Mouse (Mus musculus): ENCODE measurements around the gene Arrb2.
A peak's percentile ranks its signal among the peaks of the same experiment; 100 is the strongest.
"Not testable (repeated sequence)": the region's sequence is repeated elsewhere in the genome, so short reads cannot be mapped to it uniquely, and the experiment has no call there.

Arrb2 gene

GRCm38 (mm10) chr11:70447373-70447772, 14.9 kb downstream of the Arrb2 start:
- no peak for DNase-seq

GRCm38 (mm10) chr11:70450926-70451325, 18.5 kb downstream of the Arrb2 start:
- DNase-seq = no peak

GRCm38 (mm10) chr11:70451797-70452498, 19.5 kb downstream of the Arrb2 start, which contains the start of gene Med11:
Gene Med11 (plus strand): TSS chr11:70451919.
- DNase-seq = peak; percentile 97

- DNase-seq = no peak
Observed at GRCm38 (mm10) chr11:70453261-70454044, 21.0 kb downstream of the Arrb2 start.

- DNase-seq = peak; percentile 18
Observed at GRCm38 (mm10) chr11:70458688-70459600, 26.5 kb downstream of the Arrb2 start, which contains the start of gene Zmynd15. Gene Zmynd15 (plus strand): TSS chr11:70459433.

DNA sequence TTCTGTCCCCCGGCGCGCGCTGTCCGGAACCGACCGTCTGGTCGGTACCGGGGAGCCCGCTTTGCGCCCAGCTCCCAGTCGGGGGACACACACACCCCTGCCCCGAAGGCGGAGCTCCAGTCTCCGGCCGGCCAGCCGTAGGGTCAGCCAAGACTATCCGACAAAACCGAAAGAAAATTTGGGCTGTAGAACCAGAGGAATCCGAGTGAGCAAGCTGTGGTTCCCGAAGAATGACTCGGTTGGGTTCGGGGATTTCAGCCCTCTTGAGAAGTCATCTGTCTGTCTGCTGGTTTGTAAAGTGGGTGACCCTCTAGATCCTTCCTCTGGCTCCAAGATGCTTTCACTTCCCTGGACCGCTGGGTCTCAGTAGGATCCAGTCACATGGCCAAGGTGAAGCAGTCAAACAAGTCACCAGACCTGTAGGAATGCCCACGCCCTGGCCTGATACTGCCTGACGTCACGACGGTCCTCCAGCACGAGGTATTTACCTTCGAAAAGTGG, 27.2 kb downstream of the Arrb2 start, which contains the start of gene Cxcl16:
Cxcl16 (minus strand) TSS at position 384 of the 501 bp plus-strand sequence.
- DNase-seq = peak; percentile 20

DNA sequence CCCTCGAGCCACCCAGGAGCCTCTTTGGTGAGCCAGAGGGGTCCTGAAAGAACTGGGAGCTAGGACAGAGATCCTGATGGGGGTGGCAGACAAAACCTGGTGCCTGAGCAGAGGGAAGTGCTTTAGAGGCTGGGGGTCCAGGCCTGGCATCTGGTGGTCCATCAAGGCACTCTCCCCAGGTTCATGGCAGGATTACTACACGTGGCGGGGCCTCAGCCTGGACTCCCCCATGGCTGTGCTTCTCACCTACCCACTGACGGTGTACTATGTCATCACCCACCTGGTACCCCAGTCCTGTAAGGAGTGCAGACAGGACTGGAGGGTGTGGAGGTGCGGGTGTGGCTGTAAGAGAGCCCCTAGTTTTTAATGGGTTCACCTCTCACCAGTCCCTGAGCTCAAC, 31.5 kb downstream of the Arrb2 start:
- DNase-seq = no peak

- peak; percentile 20 for DNase-seq
Observed at GRCm38 (mm10) chr11:70465211-70465610, 32.8 kb downstream of the Arrb2 start.

DNA sequence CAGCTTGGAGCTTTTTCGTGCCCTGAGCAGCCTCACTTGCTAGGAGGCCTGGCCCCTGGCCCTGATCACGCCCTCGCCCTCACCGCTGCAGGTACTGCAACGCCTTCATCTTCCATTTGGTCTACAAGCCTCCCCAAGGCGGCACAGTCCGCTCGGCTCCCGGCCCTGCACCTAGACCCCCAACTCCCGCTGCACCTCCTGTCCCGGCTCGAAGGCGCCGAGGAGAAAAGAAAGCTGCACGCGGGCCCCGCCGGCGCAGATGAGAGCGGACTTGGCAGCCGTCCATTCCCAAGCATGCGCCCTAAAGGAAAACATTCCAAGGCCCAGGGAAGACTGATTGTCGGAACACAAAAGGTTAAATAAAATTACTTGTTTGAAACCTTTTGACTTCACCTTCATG, 33.4 kb downstream of the Arrb2 start:
- DNase-seq = peak; percentile 29

DNA sequence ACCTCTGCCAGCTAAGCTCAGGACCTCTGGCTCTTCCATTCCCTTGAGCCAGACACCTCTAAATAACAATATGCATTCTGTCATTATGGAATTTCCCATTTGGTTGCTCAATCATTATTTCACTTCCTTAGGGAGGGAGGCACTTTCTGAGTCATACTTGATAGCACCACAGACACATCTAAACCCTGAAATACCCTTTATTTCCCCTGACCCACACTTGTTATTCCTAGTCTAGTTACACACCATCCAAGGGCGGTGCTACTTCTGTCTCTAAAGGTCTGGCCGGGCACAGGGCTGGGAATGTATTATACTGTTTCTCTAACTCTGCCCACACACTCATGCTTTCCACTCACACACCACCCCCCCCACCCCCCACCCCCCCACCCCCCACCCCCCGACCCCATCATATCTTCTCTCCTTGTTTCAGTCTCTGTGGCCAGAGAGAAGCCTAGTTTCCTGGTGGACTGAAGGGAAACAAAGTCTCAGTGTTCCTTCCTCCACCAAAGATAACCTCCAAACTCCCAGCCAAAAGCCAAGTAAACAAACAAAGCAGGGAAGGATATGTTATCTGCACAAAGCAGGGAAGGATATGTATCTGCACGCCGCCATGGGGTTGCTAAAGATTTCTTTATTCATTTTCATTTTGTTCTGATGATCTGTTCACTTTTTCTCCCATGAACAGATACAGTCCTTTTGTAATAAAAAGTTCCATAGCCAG, 35.6 kb downstream of the Arrb2 start:
- DNase-seq = no peak

DNA sequence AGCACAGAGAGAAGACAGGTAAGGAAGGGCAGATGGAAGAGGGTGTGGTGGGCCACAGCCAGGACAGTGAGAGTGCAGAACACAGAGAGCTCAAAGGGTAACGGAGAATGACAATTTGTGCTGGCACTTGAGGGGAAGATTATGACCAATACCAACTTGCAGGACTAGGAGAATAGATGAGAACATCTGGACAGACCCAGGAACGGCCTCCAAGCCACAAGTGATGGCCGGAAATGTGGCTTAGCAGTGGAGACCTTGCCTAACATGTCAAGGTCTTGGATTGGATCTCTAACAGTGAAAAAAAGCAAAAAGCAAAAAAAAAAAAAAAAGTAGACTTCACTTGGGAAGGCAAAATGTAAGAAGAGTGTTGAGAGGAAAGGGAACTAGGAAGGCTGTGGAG, 37.3 kb downstream of the Arrb2 start:
- no peak for DNase-seq

DNA sequence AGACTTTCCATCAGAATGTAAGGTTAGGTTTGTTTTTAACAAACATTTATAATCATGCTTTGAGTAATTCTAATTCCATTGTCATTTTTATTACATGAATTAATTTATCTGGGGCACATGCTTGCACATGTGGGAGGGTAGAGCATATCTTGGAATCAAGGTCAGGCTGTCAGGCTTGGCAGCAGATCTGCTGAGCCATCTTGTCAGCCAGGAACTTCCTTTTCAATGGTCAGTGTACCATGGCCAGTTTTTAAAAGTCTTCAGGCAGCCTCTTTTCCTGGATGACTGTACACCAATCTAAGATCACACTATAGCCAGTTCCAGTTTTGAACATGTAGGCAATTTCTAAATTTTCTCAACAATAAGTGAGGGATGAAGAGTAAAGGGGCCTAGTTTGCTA, 40.3 kb downstream of the Arrb2 start:
- DNase-seq = no peak

GRCm38 (mm10) chr11:70473291-70473690, 40.9 kb downstream of the Arrb2 start:
- not testable (repeated sequence) for DNase-seq

- DNase-seq = no peak
Observed at GRCm38 (mm10) chr11:70474872-70475534, 42.6 kb downstream of the Arrb2 start.

DNA sequence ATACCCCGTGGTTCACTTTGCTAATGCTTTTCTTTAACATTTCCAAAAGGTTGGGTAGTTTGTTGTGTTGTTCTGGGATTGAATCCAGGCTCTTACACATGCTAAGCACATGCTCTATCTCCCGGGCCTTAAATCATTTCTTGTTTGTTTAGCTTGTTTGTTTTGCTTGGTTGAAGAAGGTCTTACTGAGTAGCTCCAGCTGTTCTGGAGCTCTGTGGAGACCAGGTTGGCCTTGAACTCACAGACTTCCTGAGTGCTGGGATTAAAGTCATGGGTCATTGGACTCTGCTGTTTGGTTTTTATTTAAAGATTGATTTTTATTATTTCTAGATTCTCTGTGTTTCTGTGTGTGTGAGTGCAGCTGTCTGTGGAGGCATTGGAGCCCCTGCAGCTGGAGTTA, 53.1 kb downstream of the Arrb2 start:
- DNase-seq = no peak

DNA sequence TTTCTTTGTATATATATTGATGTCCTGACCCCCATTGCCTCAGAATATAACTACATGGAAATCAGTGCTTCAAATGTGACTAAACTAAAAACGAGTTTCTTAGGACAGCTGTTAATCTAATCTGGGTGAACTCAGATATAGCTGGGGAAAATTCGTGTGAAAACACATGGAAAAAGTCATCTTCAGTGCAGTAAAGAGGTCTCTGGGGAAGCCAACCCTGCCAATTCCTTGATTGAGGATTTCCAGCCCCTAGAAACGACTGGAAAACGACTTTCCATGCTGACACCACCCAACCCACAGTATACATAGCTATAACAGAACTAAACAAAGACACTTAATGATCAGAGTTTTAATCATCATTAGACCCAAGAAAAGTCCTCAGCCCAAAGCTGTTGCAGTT, 55.4 kb downstream of the Arrb2 start:
- no peak for DNase-seq

DNA sequence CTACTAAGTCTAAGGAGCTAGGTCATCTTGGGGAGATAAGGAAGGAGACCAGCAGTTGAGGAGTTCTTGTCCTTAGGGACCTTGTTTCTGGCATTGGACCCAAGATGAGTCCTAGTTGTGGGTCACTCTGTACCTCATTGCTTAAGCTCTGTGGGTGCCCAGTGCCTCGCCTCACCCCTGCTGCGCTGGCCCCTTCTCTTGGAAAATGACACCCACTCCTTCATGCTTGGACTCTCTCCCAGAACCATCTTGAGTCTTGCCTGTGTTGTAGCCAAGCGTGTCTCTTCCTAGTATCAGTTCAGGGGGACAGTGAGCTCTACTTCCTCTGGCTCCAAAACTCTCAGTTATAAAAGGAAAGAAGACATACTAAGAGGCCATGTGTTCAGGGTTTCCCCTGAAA, 56.7 kb downstream of the Arrb2 start:
- DNase-seq = no peak

GRCm38 (mm10) chr11:70489684-70490083, 57.2 kb downstream of the Arrb2 start:
- DNase-seq = no peak
